Mouse (Mus musculus) neural tube, embryonic 15.5 days (tissue): ENCODE data around the gene Vipas39. TPM values are rescaled to one million over a fixed set of nuclear protein-coding genes. Genes with fewer than 3 reads are reported as not detected.
A peak's percentile ranks its signal among the peaks of the same experiment; 100 is the strongest.
"Not testable (repeated sequence)": the region's sequence is repeated elsewhere in the genome, so short reads cannot be mapped to it uniquely, and the experiment has no call there.

ENCODE experiments used
- ATAC-seq: fragments of 200-750 bp; cut with Nextera tagmentation; 2 replicates; pipeline ENCODE4 v1.8.0; 2017; ENCODE audit warnings: mild to moderate bottlenecking, moderate TSS enrichment, moderate library complexity; ENCODE audit not compliant: low FRiP score
- H3K27ac ChIP-seq: fragments of 300-500 bp; sonication (generic); replicated peaks from 2 replicates; pipeline ENCODE4 v1.5.1; 2015; ENCODE audit warnings: mild to moderate bottlenecking, inconsistent platforms
- H3K27me3 ChIP-seq: fragments of 300-500 bp; sonication (generic); replicated peaks from 2 replicates; pipeline ENCODE4 v1.6.1; 2015; ENCODE audit warnings: inconsistent platforms
- H3K36me3 ChIP-seq: fragments of 300-500 bp; sonication (generic); 2 replicates; pipeline ENCODE4 v1.6.1; 2015; ENCODE audit warnings: inconsistent platforms
- H3K4me1 ChIP-seq: fragments of 300-500 bp; sonication (generic); 2 replicates; pipeline ENCODE4 v1.6.1; 2015; ENCODE audit warnings: inconsistent platforms
- H3K4me2 ChIP-seq: fragments of 300-500 bp; sonication (generic); 2 replicates; pipeline ENCODE4 v1.6.1; 2015; ENCODE audit warnings: inconsistent platforms, mild to moderate bottlenecking, moderate library complexity
- H3K4me3 ChIP-seq: fragments of 300-500 bp; sonication (generic); replicated peaks from 2 replicates; pipeline ENCODE4 v1.5.1; 2015; ENCODE audit warnings: mild to moderate bottlenecking, inconsistent platforms
- H3K9ac ChIP-seq: fragments of 300-500 bp; sonication (generic); replicated peaks from 2 replicates; pipeline ENCODE4 v1.6.1; 2015; ENCODE audit warnings: mild to moderate bottlenecking, inconsistent platforms
- H3K9me3 ChIP-seq: fragments of 300-500 bp; sonication (generic); replicated peaks from 2 replicates; pipeline ENCODE4 v1.6.1; 2016; ENCODE audit warnings: inconsistent platforms
- WGBS: fragments of 180-500 bp; shearing (Covaris S2); methylation state at CpG from one replicate; pipeline ENCODE4 v1.1.7; 2015; ENCODE audit warnings: mixed read lengths; 5-methylcytosine and 5-hydroxymethylcytosine counted together
- polyA plus RNA-seq: library from polyadenylated mRNA; unstranded; fragments of >200 nt; fragmentation: Nextera tagmentation; extraction: Ambion mirVana; gene quantifications from 2 replicates; pipeline ENCODE4 v1.2.1, GENCODE M21; 2015

Vipas39 gene
- polyA plus RNA-seq, 1 experiment from 2014 or later, result 51.2 TPM

GRCm38 (mm10) chr12:87217596-87217995, 48.5 kb downstream of the Vipas39 start:
- Histone ChIP-seq H3K9me3 (no peaks in the 10 kb centered on the region), H3K4me1 (no peaks in the 10 kb centered on the region), H3K9ac (no peak overlapping the region), H3K4me2 (no peak overlapping the region), H3K36me3 (no peaks in the 10 kb centered on the region), H3K27ac (no peak overlapping the region), H3K27me3 (no peaks in the 10 kb centered on the region), H3K4me3 (no peak overlapping the region)
- no peak for ATAC-seq

DNA sequence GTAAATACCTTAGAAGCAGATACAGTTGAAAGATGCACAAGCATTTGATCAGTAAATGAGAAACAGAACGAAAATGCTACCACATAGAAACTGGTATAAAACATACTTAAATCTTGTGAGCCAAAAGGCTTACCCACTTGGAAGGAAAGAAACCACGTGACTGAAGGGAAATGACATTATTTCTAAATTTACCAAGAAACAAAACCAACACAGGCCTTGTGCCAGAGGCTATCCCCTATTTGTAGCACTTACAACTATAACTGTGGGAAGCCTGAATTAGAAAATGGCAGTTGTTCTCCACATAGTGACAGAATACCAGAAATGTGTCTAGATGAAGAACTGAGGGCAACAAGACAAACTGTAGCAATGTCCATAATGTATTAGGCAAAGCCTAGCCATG, 50.0 kb downstream of the Vipas39 start:
- Histone ChIP-seq H3K9ac (no peak overlapping the region), H3K4me2 (no peak overlapping the region), H3K36me3 (no peaks in the 10 kb centered on the region), H3K27ac (no peak overlapping the region), H3K27me3 (no peaks in the 10 kb centered on the region), H3K4me1 (no peaks in the 10 kb centered on the region), H3K4me3 (no peak overlapping the region), H3K9me3 (no peaks in the 10 kb centered on the region)
- 73% methylated on average over 2 of the region's 2 CpGs for WGBS
- no peak for ATAC-seq

DNA sequence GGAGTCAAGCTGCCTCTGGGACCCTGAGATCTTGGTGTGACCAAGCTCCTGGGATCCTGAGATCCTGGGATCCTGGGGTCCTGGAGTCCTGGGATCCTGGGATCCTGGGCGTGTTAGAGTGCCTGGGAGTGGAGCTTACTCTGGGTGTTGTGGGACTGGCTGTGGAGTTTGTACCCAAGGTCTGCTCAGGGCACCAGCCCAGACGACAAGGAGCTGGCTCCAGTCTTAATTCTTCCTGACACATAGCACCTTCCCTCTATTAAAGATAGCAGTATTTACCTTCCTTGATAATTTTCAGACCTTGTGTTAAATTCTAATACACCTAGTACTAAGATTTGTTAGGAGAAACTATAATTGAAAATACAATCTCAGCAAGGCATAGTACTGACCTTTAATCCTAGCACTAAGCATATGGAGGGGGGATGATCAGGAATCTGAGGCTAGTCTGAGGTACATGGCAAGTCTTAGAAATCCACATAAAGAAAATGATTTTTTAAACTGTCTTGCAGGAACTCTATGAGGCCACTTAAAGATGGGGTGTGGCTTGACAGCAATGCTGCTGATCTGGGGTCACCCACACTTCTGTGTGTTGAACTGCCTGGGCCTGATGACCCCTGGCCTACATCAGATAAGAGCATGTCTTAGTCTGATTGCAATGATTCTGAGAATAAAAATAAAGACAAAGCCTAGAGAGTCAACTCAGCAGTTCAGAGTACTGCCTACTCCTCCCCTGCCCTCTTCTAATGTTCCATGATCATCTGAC, 53.0 kb downstream of the Vipas39 start:
- no peak for ATAC-seq
- H3K9ac ChIP-seq, result no peak overlapping the region
- H3K4me3 ChIP-seq, result no peak overlapping the region
- no peaks in the 10 kb centered on the region for H3K36me3 ChIP-seq
- H3K4me2 ChIP-seq, result no peak overlapping the region
- H3K4me1 ChIP-seq, result no peaks in the 10 kb centered on the region
- H3K9me3 ChIP-seq, result no peaks in the 10 kb centered on the region
- H3K27me3 ChIP-seq, result no peaks in the 10 kb centered on the region
- WGBS, result 60% methylated on average over 2 of the region's 2 CpGs
- H3K27ac ChIP-seq, result no peak overlapping the region

DNA sequence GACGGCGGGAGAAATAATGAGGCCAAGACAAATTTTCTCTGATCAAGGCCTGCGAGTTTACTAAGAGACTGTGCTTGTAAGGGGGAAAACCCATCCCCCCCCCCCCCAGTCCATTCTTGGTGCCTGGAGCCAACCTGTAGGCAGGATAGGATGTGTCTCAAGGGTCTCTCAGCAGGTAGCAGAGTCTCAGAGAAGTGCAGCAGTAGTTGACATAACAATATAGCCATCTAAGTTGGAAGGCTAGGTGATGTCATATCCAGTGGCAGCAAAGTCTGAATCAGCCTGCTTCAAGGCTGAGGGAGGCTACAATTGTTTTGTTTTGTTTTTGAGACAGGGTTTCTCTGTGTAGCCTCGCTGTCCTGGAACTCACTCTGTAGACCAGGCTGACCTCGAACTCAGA, 60.3 kb downstream of the Vipas39 start:
- not testable (repeated sequence) for H3K27me3 ChIP-seq, H3K9me3 ChIP-seq, H3K27ac ChIP-seq, H3K9ac ChIP-seq, H3K36me3 ChIP-seq, H3K4me2 ChIP-seq, ATAC-seq, H3K4me1 ChIP-seq, H3K4me3 ChIP-seq
- WGBS, result 95% methylated on average over 5 of the region's 5 CpGs

DNA sequence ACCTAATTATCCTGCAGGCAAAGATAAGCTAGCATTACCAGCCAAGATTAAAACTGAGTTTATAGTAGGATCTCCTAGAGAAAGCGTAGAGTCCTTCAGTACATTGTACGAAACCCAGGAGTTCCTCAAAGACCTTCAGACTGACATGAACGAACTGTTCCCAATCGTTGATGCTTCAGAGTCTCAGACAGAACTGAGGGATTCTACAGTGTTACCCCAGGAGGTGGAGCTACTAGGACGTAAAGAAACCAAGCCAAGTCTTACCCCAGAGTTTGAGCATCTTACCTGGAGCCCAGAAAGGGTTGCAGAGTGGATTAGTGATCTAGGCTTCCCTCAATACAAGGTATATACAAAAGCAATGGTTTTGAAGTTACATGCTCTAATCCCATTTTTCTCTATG, 64.4 kb downstream of the Vipas39 start:
- no peak overlapping the region for H3K4me2 ChIP-seq
- H3K27me3 ChIP-seq, result no peaks in the 10 kb centered on the region
- no peak for ATAC-seq
- no peaks in the 10 kb centered on the region for H3K36me3 ChIP-seq
- H3K4me1 ChIP-seq, result peaks cover 15% of the 10 kb centered on the region
- H3K9me3 ChIP-seq, result no peaks in the 10 kb centered on the region
- H3K9ac ChIP-seq, result no peak overlapping the region
- H3K4me3 ChIP-seq, result no peak overlapping the region
- H3K27ac ChIP-seq, result no peak overlapping the region
- WGBS, result 71% methylated on average over 5 of the region's 5 CpGs

- Histone ChIP-seq H3K9me3 (no peaks in the 10 kb centered on the region), H3K27me3 (no peaks in the 10 kb centered on the region), H3K4me1 (peaks cover 15% of the 10 kb centered on the region), H3K4me3 (peak within 1 kb of the TSS; percentile 65), H3K4me2 (peak within 1 kb of the TSS; percentile 79), H3K27ac (peak within 1 kb of the TSS; percentile 90), H3K9ac (peak within 1 kb of the TSS; percentile 84), H3K36me3 (no peaks in the 10 kb centered on the region)
- ATAC-seq, result peak; percentile 95
- under 1% methylated on average over 61 of the region's 70 CpGs for WGBS
These were observed 66.0 kb downstream of the Vipas39 start, which contains the start of gene Tmed8 for GRCm38 (mm10) chr12:87199973-87200586. TSS of gene Tmed8 (minus strand) at chr12:87200454.

DNA sequence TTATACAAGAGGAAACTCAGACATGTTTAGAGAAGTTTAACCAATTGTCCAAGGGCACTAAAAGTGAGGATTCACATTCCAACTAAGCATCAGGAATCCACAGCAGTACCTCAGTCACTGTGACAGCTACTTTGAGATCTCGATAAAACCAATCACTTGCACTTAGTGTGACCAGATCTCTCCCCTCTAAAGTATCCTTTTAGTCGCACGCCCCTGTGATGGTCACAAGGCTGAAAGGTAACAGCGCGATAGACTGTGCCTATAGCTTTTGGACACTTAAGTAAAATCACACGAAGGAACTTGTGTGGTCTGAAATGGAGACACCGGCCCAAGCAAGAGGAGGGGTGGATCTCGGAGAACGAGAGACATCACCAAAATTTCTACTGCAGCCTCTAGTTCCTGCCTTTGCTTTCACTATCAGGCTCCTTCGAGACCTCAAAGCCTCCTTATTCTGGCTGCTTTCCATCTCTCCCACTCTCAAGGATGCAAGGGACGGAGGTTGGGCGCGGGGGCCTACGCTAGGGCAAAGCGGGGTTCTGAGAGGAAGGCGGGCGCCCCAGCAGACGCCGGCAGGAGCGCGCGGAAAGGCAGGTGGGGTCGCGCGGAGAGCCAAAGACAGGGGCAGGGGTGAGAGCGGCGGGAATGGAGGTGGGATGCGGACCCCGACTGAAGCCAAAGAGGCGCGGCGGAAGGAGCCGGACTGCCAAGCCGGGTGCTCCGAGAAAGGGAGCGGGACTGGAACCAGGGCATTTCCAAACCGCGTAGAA, 66.7 kb downstream of the Vipas39 start, which contains the start of gene Samd15:
TSS of gene Samd15 (plus strand) at position 518 of the 767 bp plus-strand sequence.
- Histone ChIP-seq H3K4me2 (peak within 1 kb of the TSS; percentile 79), H3K36me3 (no peaks in the 10 kb centered on the region), H3K27me3 (no peaks in the 10 kb centered on the region), H3K9ac (peak within 1 kb of the TSS; percentile 84), H3K4me1 (peaks cover 15% of the 10 kb centered on the region), H3K4me3 (peak within 1 kb of the TSS; percentile 65), H3K9me3 (no peaks in the 10 kb centered on the region), H3K27ac (peak within 1 kb of the TSS; percentile 90)
- ATAC-seq, result peak; percentile 68
- WGBS, result 3% methylated on average over 38 of the region's 38 CpGs

- H3K27ac ChIP-seq, result no peak overlapping the region
- no peaks in the 10 kb centered on the region for H3K9me3 ChIP-seq
- WGBS, result 38% methylated on average over 6 of the region's 6 CpGs
These were observed 67.3 kb downstream of the Vipas39 start for GRCm38 (mm10) chr12:87198792-87199191.

DNA sequence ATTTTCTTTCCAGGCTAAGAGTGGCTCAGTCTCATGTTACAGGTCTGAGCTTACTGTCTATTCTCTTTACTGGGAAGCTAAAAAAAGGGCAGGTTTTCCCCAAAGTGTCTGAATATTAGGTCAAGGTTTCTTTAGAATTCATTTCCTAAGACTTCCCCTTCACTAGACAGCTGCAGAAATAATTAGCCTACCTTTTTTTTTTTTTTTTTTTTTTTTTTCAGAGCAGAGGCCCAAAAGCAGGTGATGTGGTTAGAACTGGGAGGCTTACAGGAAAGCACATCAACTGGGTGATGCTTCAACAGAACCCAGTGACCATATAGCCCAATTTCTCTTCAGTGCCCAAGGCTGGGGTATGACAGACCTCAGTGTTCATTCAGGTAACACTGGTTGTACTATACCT, 69.7 kb downstream of the Vipas39 start:
- Histone ChIP-seq H3K9ac (no peak overlapping the region), H3K4me1 (peaks cover 15% of the 10 kb centered on the region), H3K36me3 (no peaks in the 10 kb centered on the region), H3K4me2 (no peak overlapping the region), H3K4me3 (no peak overlapping the region), H3K27ac (no peak overlapping the region), H3K27me3 (no peaks in the 10 kb centered on the region), H3K9me3 (no peaks in the 10 kb centered on the region)
- no peak for ATAC-seq

More at GRCm38 (mm10) chr12:87198792-87199191, 67.3 kb downstream of the Vipas39 start:
- Histone ChIP-seq H3K36me3 (no peaks in the 10 kb centered on the region), H3K4me1 (peaks cover 15% of the 10 kb centered on the region), H3K4me3 (peak overlapping the region; percentile 65), H3K4me2 (peak overlapping the region; percentile 79), H3K27me3 (no peaks in the 10 kb centered on the region), H3K9ac (peak overlapping the region; percentile 84)
- no peak for ATAC-seq

DNA sequence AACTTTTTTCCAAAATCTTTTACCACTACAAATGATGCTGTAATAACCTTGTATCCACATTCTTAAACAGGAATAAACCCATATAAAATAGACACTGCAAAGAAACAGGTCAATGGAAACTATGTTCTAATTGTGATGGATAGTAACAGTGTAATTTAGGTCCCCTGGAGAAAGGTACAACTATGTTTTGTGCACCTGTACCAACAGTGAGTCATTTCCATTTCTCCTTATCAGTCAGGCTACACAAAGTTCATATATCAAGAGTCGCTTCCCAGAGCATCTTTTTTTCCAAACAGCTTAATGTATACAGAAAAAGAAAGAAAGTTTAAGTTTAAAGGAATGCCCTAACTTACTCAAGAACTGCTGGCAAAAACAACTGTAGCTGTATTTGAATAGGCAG, 71.0 kb downstream of the Vipas39 start:
- Histone ChIP-seq H3K27me3 (no peaks in the 10 kb centered on the region), H3K9ac (no peak overlapping the region), H3K4me2 (no peak overlapping the region), H3K9me3 (no peaks in the 10 kb centered on the region), H3K4me3 (no peak overlapping the region), H3K36me3 (no peaks in the 10 kb centered on the region), H3K27ac (no peak overlapping the region), H3K4me1 (peaks cover 18% of the 10 kb centered on the region)
- WGBS, result 84% methylated on average over 1 of the region's 1 CpGs
- ATAC-seq, result no peak

GRCm38 (mm10) chr12:87193008-87193407, 73.0 kb downstream of the Vipas39 start:
- Histone ChIP-seq H3K4me2 (no peak overlapping the region), H3K4me3 (no peak overlapping the region), H3K36me3 (no peaks in the 10 kb centered on the region), H3K9ac (no peak overlapping the region), H3K27me3 (no peaks in the 10 kb centered on the region), H3K9me3 (no peaks in the 10 kb centered on the region), H3K4me1 (peaks cover 7% of the 10 kb centered on the region), H3K27ac (no peak overlapping the region)
- no peak for ATAC-seq
- WGBS, result 91% methylated on average over 3 of the region's 3 CpGs
